Mouse (Mus musculus): ENCODE data around the gene Rab34. TPM values are rescaled to one million over a fixed set of nuclear protein-coding genes. Genes with fewer than 3 reads are reported as not detected.

Rab34 gene
- polyA plus RNA-seq, 1 experiment from 2014 or later: 60.3 TPM

DNA sequence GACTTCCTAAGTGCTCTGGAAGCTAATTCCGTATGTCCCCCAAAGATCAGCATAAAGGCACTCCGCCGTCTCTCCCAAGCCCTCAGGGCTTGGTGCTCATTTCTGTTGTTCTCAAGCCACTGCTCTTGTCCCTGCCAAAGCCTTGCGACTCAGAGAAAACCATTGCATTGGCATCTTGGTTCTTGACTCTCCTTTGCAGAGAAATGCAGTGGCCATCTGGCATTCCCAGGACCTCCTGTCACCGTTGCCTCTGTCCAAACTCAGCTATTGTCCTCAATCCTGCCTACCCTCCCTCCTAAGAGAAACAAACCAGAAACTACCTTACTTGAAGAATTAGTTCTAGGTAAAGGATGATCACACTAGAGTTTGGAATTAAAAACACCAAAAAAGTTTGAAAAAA lies 32.6 kb upstream of the Rab34 start:
- Histone ChIP-seq H3K27me3 (replicated peaks; ENCODE audit: control insufficient read depth, insufficient read depth, low read length) (no peaks in the 10 kb centered on the region), H3K27ac (ENCODE audit: low read depth, low read length) (no peak overlapping the region), H3K4me1 (ENCODE audit: control insufficient read depth, insufficient read depth, low read depth, low read length) (peaks cover 35% of the 10 kb centered on the region), H3K9ac (ENCODE audit: low read depth, low read length) (no peak overlapping the region), H3K9me3 (ENCODE audit: control insufficient read depth, low read length) (no peaks in the 10 kb centered on the region), H3K4me2 (ENCODE audit: low read length) (no peak overlapping the region), H3K4me3 (ENCODE audit: low read length) (no peak overlapping the region), H3K36me3 (ENCODE audit: control insufficient read depth, insufficient read depth, low read length) (peaks cover 30% of the 10 kb centered on the region)
- 66% methylated on average over 5 of the region's 5 CpGs for whole genome bisulfite sequencing
- ATAC-seq: no peak

DNA sequence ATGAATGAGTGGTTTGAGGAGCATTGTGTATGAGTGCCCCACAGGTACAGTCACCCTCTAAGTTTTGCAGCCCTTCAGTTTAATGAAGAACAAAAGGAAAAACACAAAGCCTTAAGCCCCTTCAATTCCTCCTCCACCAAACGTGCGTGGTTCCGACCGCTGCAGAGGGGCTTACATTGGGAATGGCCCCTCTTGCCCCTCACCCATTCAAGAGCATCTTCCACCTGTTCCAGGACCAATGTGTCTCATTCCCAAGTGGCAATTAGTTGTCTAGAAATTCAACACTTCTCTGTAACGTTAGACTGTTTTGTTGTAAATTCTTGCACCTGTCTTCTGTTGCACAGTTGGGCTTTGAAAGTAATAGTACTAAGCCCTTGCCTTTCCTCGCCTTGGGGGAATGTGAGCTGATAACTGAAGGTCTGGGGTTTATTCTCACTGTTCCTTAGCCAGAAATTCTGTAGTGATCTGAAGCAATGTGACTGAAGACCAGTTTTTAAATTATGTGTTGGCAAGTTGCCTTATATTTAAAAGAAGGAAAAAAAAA lies 32.0 kb upstream of the Rab34 start:
- Histone ChIP-seq H3K4me3 (ENCODE audit: low read length) (no peak overlapping the region), H3K4me1 (ENCODE audit: control insufficient read depth, insufficient read depth, low read depth, low read length) (peaks cover 35% of the 10 kb centered on the region), H3K9ac (ENCODE audit: low read depth, low read length) (no peak overlapping the region), H3K27me3 (replicated peaks; ENCODE audit: control insufficient read depth, insufficient read depth, low read length) (no peaks in the 10 kb centered on the region), H3K27ac (ENCODE audit: low read depth, low read length) (no peak overlapping the region), H3K36me3 (ENCODE audit: control insufficient read depth, insufficient read depth, low read length) (peaks cover 32% of the 10 kb centered on the region), H3K4me2 (ENCODE audit: low read length) (no peak overlapping the region), H3K9me3 (ENCODE audit: control insufficient read depth, low read length) (no peaks in the 10 kb centered on the region)
- WGBS: 78% methylated on average over 6 of the region's 6 CpGs
- no peak for ATAC-seq

DNA sequence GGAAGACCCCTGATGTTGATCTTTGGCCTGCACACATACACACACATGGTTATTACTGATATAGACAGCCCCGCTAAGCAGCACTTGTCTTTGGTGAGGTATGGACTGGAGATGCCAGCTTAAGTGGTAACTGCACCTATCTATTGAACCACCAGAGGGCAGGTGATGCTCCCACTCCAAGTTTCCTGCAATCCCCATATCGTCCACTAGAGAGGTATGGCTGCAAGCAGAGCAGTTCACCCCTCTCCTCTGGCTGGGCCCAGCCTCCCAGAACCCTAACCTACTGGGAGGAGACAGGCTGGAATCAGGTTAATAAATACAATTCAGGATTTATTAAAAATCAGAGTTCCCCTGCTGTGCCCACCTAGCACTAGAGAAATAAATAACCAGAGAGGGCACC lies 29.1 kb upstream of the Rab34 start:
- WGBS: 26% methylated on average over 2 of the region's 2 CpGs
- H3K4me2 ChIP-seq (ENCODE audit: low read length): no peak overlapping the region
- peak; percentile 15; the same call in 1 of the 2 replicates for ATAC-seq
- H3K4me1 ChIP-seq (ENCODE audit: control insufficient read depth, insufficient read depth, low read depth, low read length): peaks cover 32% of the 10 kb centered on the region
- H3K27ac ChIP-seq (ENCODE audit: low read depth, low read length): no peak overlapping the region
- no peak overlapping the region for H3K9ac ChIP-seq (ENCODE audit: low read depth, low read length)
- H3K4me3 ChIP-seq (ENCODE audit: low read length): no peak overlapping the region
- no peaks in the 10 kb centered on the region for H3K9me3 ChIP-seq (ENCODE audit: control insufficient read depth, low read length)
- no peaks in the 10 kb centered on the region for H3K27me3 ChIP-seq (replicated peaks; ENCODE audit: control insufficient read depth, insufficient read depth, low read length)
- H3K36me3 ChIP-seq (ENCODE audit: control insufficient read depth, insufficient read depth, low read length): peaks cover 33% of the 10 kb centered on the region

DNA sequence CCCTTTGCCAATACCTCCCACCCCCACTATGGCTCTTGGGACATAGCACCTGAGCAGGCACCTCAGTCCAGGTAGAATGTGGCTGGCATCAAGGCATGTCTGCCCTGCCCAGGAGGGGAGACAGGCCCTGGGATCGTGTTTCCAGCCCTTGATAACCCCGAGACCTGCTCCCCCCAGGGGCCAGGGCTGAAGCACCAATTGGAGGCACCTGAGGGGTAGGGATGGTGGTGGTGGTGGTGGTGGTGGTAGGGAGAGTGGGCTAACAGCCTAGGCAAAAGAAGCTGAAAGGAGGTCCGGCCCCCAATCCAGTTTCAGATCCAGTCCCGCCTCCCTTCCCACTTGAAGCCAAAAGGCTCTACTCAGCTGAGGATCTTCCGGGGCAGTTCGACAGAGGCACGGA lies 28.7 kb upstream of the Rab34 start:
- Histone ChIP-seq H3K9me3 (ENCODE audit: control insufficient read depth, low read length) (no peaks in the 10 kb centered on the region), H3K4me1 (ENCODE audit: control insufficient read depth, insufficient read depth, low read depth, low read length) (peaks cover 29% of the 10 kb centered on the region), H3K9ac (ENCODE audit: low read depth, low read length) (no peak overlapping the region), H3K36me3 (ENCODE audit: control insufficient read depth, insufficient read depth, low read length) (peaks cover 28% of the 10 kb centered on the region), H3K4me2 (ENCODE audit: low read length) (no peak overlapping the region), H3K27me3 (replicated peaks; ENCODE audit: control insufficient read depth, insufficient read depth, low read length) (no peaks in the 10 kb centered on the region), H3K27ac (ENCODE audit: low read depth, low read length) (no peak overlapping the region), H3K4me3 (ENCODE audit: low read length) (no peak overlapping the region)
- 79% methylated on average over 7 of the region's 7 CpGs for WGBS
- ATAC-seq: no peak

DNA sequence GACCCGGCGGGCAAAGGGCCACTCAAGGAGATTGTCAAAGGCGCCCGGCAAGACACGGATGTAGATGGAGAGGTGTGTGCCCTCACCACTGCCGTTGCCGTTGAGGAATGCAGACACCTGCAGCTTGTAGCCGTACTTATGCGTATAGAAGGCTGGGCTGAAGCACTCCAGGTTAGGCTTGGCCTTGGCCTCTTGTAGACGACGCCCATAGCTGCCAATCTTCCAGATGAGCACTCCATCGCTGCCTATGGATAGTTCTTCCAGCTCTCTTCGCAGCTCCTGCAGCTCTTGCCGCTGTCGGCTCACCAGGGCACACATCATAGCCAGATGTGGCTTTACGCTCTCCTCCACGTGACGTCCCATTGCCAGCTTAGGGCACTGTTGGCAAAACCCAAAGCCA lies 28.1 kb upstream of the Rab34 start:
- no peak overlapping the region for H3K9ac ChIP-seq (ENCODE audit: low read depth, low read length)
- H3K4me2 ChIP-seq (ENCODE audit: low read length): no peak overlapping the region
- WGBS: 89% methylated on average over 18 of the region's 18 CpGs
- H3K36me3 ChIP-seq (ENCODE audit: control insufficient read depth, insufficient read depth, low read length): peaks cover 25% of the 10 kb centered on the region
- no peaks in the 10 kb centered on the region for H3K9me3 ChIP-seq (ENCODE audit: control insufficient read depth, low read length)
- H3K27me3 ChIP-seq (replicated peaks; ENCODE audit: control insufficient read depth, insufficient read depth, low read length): no peaks in the 10 kb centered on the region
- no peak overlapping the region for H3K4me3 ChIP-seq (ENCODE audit: low read length)
- no peak for ATAC-seq
- H3K4me1 ChIP-seq (ENCODE audit: control insufficient read depth, insufficient read depth, low read depth, low read length): peaks cover 24% of the 10 kb centered on the region
- H3K27ac ChIP-seq (ENCODE audit: low read depth, low read length): no peak overlapping the region; the same call in 1 of the 2 replicates

DNA sequence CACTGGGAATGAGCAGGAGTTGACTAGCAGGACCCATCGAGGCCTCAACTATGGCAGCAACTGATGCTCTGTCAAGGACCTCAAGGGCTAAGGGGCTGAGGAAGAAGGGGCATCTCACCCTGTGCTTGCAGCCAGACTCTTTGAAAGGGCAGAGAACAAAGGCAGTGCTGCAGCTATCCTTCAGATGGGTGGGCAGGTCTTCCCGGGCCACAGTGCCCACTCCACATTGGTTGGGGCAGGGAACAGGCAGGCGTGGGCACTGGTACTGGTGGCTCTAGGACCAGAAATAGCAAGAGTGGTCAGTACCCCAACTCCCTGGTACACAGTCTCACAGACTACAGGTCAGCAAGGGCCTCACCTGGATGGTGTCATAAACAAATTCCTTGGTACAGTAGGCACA lies 27.6 kb upstream of the Rab34 start:
- no peak overlapping the region for H3K27ac ChIP-seq (ENCODE audit: low read depth, low read length)
- WGBS: 70% methylated on average over 3 of the region's 3 CpGs
- no peaks in the 10 kb centered on the region for H3K9me3 ChIP-seq (ENCODE audit: control insufficient read depth, low read length)
- no peak overlapping the region for H3K4me2 ChIP-seq (ENCODE audit: low read length)
- no peaks in the 10 kb centered on the region for H3K27me3 ChIP-seq (replicated peaks; ENCODE audit: control insufficient read depth, insufficient read depth, low read length)
- H3K4me3 ChIP-seq (ENCODE audit: low read length): no peak overlapping the region
- H3K4me1 ChIP-seq (ENCODE audit: control insufficient read depth, insufficient read depth, low read depth, low read length): peaks cover 25% of the 10 kb centered on the region
- no peak overlapping the region for H3K9ac ChIP-seq (ENCODE audit: low read depth, low read length)
- peaks cover 25% of the 10 kb centered on the region for H3K36me3 ChIP-seq (ENCODE audit: control insufficient read depth, insufficient read depth, low read length)
- ATAC-seq: no peak

DNA sequence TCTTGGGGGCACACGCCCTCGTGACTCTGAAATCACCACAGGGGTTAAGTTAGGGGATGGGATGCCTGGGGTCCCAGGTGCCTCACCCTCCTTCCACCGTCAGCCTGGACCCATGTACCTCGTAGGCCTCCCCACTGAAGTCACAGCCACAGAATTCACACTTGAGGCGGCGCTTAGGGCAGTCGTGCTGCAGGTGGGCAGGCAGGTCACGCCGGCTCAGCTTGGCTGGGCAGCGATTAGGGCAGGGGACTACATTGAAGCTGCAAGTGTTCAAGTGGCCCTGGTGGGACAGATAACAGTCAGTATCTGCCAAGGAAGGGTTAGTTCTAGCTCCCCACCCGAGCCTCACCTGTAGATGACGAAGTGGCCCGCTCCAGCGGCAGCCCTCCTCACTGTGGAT lies 27.1 kb upstream of the Rab34 start:
- Histone ChIP-seq H3K27ac (ENCODE audit: low read depth, low read length) (no peak overlapping the region), H3K36me3 (ENCODE audit: control insufficient read depth, insufficient read depth, low read length) (peaks cover 25% of the 10 kb centered on the region), H3K4me3 (ENCODE audit: low read length) (no peak overlapping the region), H3K4me2 (ENCODE audit: low read length) (no peak overlapping the region), H3K27me3 (replicated peaks; ENCODE audit: control insufficient read depth, insufficient read depth, low read length) (no peaks in the 10 kb centered on the region), H3K4me1 (ENCODE audit: control insufficient read depth, insufficient read depth, low read depth, low read length) (peaks cover 30% of the 10 kb centered on the region), H3K9ac (ENCODE audit: low read depth, low read length) (no peak overlapping the region), H3K9me3 (ENCODE audit: control insufficient read depth, low read length) (no peaks in the 10 kb centered on the region)
- ATAC-seq: no peak
- WGBS: 94% methylated on average over 14 of the region's 14 CpGs

DNA sequence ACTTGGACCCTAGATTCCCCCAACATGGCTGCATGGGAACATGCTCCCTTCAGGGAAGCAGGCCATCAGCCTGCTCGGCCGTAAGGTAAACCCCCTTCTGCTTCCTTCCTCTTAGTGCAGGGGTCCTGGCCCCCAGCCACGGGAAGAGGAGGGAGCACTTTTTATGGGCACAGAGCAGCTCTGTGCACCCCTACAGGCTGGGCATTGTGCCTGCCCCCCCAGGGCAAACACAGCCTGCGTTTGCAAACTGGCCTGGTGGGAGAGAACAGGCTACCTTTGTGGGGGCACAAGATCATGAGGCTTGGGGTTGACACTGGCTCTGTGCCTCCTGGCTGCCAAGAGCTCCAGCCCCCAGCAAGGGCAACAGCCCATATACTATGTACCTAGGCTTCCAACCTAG lies 26.3 kb upstream of the Rab34 start:
- 47% methylated on average over 4 of the region's 4 CpGs for WGBS
- H3K36me3 ChIP-seq (ENCODE audit: control insufficient read depth, insufficient read depth, low read length): peaks cover 25% of the 10 kb centered on the region
- peak overlapping the region; percentile 36 for H3K9ac ChIP-seq (ENCODE audit: low read depth, low read length)

DNA sequence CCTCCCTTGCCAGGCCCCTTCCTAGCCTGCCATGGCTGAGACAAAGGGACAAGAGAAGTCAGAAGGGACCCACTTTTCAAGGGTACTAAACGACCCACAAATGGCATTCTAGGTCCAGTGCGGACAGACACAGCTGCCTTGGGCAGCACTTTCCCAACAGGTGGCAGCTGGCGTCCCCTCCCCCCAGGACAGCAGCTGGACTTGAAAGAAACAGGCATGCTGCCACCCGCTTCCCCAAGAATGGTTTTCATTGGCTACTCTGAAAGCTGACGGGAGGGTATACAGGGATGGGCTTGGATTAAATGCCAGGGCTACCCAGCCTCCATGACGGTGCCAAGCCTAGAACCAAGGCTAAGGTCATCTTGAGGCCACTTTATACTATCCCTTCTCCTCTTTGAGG lies 25.7 kb upstream of the Rab34 start:
- H3K27ac ChIP-seq (ENCODE audit: low read depth, low read length): peak overlapping the region; percentile 93
- H3K36me3 ChIP-seq (ENCODE audit: control insufficient read depth, insufficient read depth, low read length): peaks cover 24% of the 10 kb centered on the region
- peak overlapping the region; percentile 86 for H3K4me2 ChIP-seq (ENCODE audit: low read length)
- H3K4me1 ChIP-seq (ENCODE audit: control insufficient read depth, insufficient read depth, low read depth, low read length): peaks cover 32% of the 10 kb centered on the region
- H3K4me3 ChIP-seq (ENCODE audit: low read length): peak overlapping the region; percentile 82
- 29% methylated on average over 6 of the region's 6 CpGs for WGBS
- H3K27me3 ChIP-seq (replicated peaks; ENCODE audit: control insufficient read depth, insufficient read depth, low read length): no peaks in the 10 kb centered on the region
- no peak for ATAC-seq
- H3K9me3 ChIP-seq (ENCODE audit: control insufficient read depth, low read length): no peaks in the 10 kb centered on the region
- H3K9ac ChIP-seq (ENCODE audit: low read depth, low read length): peak overlapping the region; percentile 97

More for the DNA sequence above, 26.3 kb upstream of the Rab34 start:
- ATAC-seq: no peak
- peaks cover 32% of the 10 kb centered on the region for H3K4me1 ChIP-seq (ENCODE audit: control insufficient read depth, insufficient read depth, low read depth, low read length)
- H3K27me3 ChIP-seq (replicated peaks; ENCODE audit: control insufficient read depth, insufficient read depth, low read length): no peaks in the 10 kb centered on the region
- no peaks in the 10 kb centered on the region for H3K9me3 ChIP-seq (ENCODE audit: control insufficient read depth, low read length)
- H3K4me3 ChIP-seq (ENCODE audit: low read length): 0 out of 2 replicates have a peak overlapping the region, but pooled peaks have one; percentile 5
- peak overlapping the region; percentile 86 for H3K4me2 ChIP-seq (ENCODE audit: low read length)
- H3K27ac ChIP-seq (ENCODE audit: low read depth, low read length): peak overlapping the region; percentile 93

DNA sequence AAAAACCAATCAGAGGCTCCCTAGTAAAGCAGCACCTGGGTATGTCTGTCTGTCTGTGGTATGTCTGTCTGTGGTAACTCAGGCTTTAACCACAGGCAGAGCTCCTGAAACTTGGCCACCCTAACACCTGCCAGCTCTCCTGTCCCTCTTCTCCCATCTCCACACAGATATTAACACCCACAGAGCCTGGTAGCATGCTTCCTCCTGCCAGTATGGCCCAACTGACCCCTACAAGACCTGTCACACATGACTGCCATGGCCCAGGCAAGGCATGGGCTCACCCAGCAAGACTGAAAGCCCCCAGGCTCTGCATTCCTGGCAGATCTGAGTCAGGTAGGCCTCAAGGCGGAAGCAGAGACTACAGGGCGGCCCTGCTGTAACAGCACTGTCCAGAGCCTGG lies 25.2 kb upstream of the Rab34 start:
- H3K9me3 ChIP-seq (ENCODE audit: control insufficient read depth, low read length): no peaks in the 10 kb centered on the region
- WGBS: 78% methylated on average over 2 of the region's 2 CpGs
- no peak for ATAC-seq
- peak overlapping the region; percentile 93 for H3K27ac ChIP-seq (ENCODE audit: low read depth, low read length)
- peak overlapping the region; percentile 97 for H3K9ac ChIP-seq (ENCODE audit: low read depth, low read length)
- peak overlapping the region; percentile 86 for H3K4me2 ChIP-seq (ENCODE audit: low read length)
- no peaks in the 10 kb centered on the region for H3K27me3 ChIP-seq (replicated peaks; ENCODE audit: control insufficient read depth, insufficient read depth, low read length)
- peaks cover 19% of the 10 kb centered on the region for H3K36me3 ChIP-seq (ENCODE audit: control insufficient read depth, insufficient read depth, low read length)
- peaks cover 28% of the 10 kb centered on the region for H3K4me1 ChIP-seq (ENCODE audit: control insufficient read depth, insufficient read depth, low read depth, low read length)
- peak overlapping the region; percentile 82 for H3K4me3 ChIP-seq (ENCODE audit: low read length)
